Mouse (Mus musculus): ENCODE measurements around the gene Cldn34b3. TPM values are rescaled to one million over a fixed set of nuclear protein-coding genes. Genes with fewer than 3 reads are reported as not detected.
"Not testable (repeated sequence)": the region's sequence is repeated elsewhere in the genome, so short reads cannot be mapped to it uniquely, and the experiment has no call there.

Cldn34b3 gene
- not detected in 2 replicates for polyA plus RNA-seq (2011; ENCODE audit: insufficient read depth, insufficient read length, low replicate concordance, missing spikeins)

GRCm38 (mm10) chrX:76264004-76264403 is at the start of gene Cldn34b3:
Gene Cldn34b3, plus strand, starts transcription at chrX:76264304.
- not testable (repeated sequence) for H3K27ac ChIP-seq (ENCODE audit: control insufficient read depth, insufficient read depth, low read depth, low read length, poor library complexity); H3K4me3 ChIP-seq (replicated peaks; ENCODE audit: control insufficient read depth, low read depth, low read length); H3K4me1 ChIP-seq (ENCODE audit: control insufficient read depth, insufficient read depth, low read length)
- WGBS: 85% methylated on average over 1 of the region's 1 CpGs

Other genes starting within 250 kb of the Cldn34b3 start
- gene Cldn34b4, start 129.0 kb downstream of the Cldn34b3 start, polyA plus RNA-seq (2011; ENCODE audit: insufficient read depth, insufficient read length, low replicate concordance, missing spikeins): not detected in 2 replicates

All from bone marrow, adult 2 months (tissue).